Mouse (Mus musculus): Measurements from ENCODE around the gene Ube2e1.
"Not testable (repeated sequence)": the region's sequence is repeated elsewhere in the genome, so short reads cannot be mapped to it uniquely, and the experiment has no call there.

Ube2e1 gene

DNA sequence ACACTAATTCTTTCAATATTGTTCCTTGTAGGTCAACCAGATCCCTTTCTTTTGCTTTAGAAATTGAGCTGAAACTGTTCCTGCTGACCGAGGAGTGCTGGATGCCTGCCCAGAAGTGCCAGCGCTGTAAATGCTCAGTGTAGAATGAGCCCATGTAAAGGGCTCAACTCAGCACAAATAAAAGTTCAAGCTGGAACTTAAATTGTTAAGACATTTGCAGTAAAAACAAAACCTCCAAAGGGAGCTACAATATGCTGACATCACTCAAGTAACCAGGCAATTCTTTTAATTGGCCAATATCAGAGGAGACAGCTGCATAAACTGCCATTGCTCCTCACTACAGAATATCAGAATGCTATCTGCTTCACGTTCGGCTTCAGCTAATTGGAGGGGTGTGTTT lies 68.2 kb downstream of the Ube2e1 start:
- no peak for DNase-seq (ENCODE audit: low read depth in 2 of 2, low spot score in 2 of 2)

DNA sequence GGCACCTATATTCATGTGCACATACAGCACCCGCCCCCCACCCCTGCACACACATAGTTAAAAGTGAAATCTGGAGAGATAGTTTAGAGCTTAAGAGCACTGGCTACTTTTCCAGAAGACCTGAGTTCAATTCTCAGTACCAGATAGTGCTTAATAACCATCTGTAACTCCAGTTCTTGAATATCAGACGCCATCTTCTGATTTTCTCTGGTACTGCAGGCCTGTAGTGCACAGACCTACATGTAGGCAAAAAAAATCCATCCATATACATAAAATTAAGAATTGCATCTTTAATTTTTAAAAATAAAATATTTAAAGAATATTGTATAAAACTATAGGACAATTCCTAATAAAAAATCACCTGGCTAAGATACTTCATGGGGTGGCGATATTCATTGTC lies 70.5 kb downstream of the Ube2e1 start:
- no peak for DNase-seq (ENCODE audit: low read depth in 2 of 2, low spot score in 2 of 2)

- no peak for DNase-seq (ENCODE audit: low read depth in 2 of 2, low spot score in 2 of 2)
Measured at GRCm38 (mm10) chr14:18242638-18243130, 89.0 kb downstream of the Ube2e1 start.

DNA sequence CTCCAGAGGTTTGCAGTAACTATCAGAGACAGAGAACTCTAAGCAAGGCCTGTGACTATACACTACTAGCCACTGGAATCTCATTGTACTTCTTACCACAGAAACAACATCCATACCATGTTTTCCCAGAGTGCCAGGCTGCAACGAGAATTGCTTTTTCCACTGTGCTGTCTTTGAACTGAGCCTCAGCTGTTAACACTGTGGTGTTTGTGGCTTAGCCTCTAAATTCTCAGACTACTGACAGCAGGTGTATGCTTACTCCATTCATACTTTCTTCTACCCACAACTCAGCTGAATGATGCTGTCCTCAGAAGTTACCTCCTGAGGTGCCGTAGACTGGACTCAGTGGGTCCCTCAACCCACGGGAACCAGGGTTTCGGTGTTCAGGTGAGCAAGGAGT lies 89.9 kb downstream of the Ube2e1 start:
- no peak for DNase-seq (ENCODE audit: low read depth in 2 of 2, low spot score in 2 of 2)

- DNase-seq (ENCODE audit: low read depth in 2 of 2, low spot score in 2 of 2): no peak
Measured at GRCm38 (mm10) chr14:18240132-18240531, 91.5 kb downstream of the Ube2e1 start.

DNA sequence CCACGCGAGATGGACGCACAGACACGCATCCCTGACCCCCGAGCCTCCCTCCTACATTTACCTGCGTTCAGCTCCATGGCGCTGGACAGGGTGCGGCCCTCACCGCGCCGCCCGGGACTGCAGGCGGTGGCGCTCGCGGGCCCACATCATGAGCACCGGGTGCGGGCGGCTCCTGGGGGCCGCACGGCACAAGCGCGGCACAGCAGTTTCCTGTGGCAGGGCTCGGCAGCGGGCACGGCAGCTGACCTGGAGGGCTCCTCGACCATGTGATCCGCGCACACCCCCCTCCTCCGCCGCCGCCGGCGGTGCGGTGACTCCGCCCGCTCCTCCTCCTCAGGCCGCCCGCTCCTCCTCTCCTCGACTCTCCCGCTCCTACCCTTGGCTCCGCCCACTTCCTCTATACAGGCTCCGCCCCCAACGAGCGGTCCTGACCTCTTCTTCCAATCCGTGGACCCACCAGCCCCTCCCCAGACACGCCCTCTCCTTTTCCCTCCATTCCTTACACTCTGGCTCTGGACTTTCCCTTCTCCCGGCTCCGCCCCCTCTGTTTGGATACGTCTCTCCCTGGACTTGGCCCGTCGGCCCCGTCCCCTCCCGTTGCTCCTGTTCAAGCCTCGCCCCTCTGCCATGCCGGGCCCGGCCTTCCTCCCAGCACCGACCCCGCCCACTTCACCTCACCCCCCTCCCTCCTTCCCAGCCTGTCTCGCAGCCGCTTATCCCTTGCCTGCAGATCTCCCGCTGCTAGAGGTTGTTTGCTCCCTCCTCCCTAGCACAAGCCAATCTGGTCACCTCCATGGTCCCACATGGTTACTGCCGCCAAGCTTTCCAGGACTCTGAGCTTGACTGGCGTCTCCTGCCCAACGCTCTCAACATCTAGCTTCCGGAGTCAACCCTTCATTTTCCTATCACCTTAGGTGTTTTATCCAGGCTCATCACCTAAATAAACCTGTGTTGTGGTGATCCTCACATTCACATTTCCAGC lies 92.6 kb downstream of the Ube2e1 start, which contains the start of gene Nr1d2:
Nr1d2 (minus strand) TSS at position 378 of the 982 bp plus-strand sequence.
- DNase-seq (ENCODE audit: low read depth in 2 of 2, low spot score in 2 of 2): peak; percentile 95 to 96

GRCm38 (mm10) chr14:18238131-18238749 lies 93.4 kb downstream of the Ube2e1 start:
- DNase-seq (ENCODE audit: low read depth in 2 of 2, low spot score in 2 of 2): peak; percentile 97 to 98

DNA sequence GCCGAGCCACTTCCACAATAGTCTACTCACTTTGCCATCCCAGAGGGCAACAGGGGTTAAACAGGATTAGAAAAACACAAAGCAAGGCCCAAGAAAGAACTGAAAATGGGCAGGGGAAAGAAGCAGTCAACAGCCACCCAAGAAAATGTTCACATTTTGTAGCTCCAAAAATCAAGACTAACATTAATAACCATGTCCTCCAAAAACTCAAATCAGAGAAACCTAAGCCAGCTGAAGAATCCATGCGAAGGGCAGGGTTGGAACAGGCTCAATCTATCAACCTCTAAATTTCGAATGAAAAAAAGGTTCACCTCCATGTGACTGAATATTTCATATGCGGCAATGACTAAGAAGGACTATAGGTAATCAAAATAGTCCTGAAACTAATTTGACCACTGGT lies 94.3 kb downstream of the Ube2e1 start:
- no peak for DNase-seq (ENCODE audit: low read depth in 2 of 2, low spot score in 2 of 2)

- DNase-seq (ENCODE audit: low read depth in 2 of 2, low spot score in 2 of 2): not testable (repeated sequence)
Measured at GRCm38 (mm10) chr14:18236496-18237235, 95.0 kb downstream of the Ube2e1 start.

DNA sequence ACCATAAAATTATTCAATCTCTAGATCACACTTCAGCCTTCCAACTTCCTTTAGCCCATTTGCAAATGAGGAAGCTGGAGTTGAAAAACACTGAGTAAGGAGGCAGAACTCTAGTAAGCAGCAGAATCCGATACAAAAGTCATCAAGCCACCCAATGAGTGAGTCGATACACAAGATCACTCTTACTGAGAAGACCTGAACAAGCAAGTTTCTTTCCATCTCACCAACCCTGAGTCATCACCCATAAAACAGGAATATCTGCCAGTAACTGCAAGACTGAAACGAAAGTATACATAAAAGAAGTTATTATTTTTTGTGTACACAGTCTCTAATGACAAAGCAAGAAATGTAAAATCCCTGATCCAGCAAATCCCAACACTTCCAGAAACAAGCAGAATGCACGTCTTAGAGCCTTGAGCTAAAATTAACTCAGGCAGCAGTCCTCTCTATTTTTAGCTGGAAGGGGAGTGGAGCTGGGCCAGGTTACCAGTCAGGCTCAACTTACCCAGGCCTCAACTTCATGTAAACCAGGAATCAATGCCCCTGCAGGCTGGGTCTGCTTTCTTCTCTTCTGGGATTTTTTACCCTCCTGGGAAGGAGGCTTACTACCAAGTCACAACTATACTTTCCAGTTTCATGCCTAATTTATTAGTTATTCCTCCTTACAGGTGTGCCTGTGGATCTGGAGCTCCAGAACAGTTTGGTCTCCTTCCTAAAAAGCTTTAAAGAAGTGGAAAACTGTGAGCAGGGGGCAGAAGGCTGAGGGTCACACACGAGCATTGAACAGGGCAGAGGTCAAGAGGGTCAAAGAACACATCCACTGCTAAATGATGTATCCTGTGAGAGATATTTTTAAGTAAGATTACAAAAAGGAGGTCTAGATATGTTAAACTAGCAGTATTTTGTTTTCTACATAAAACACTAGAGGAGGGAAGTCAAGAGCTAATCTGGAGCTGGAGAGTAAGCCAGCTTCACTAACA lies 97.4 kb downstream of the Ube2e1 start:
- DNase-seq (ENCODE audit: low read depth in 2 of 2, low spot score in 2 of 2): no peak

DNA sequence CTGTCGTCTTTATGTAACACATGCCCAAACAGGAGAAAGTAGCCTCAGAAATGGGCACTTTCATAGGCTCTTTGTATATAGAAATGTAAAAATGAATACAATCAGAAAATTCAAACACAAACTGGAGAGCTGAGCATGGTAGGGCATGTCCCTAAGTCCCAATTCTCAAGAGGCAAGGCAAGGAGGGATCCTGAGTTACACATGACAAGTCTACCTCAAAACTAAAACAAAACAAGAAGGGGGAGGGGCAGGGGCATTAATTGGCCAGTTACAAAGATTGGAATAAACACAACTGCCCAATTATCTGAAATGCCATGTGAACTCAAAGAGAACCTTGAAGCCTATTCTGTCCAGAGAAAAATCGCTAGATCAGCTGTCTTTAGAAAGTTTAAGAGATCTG lies 98.6 kb downstream of the Ube2e1 start:
- no peak for DNase-seq (ENCODE audit: low read depth in 2 of 2, low spot score in 2 of 2)

Measured in CD8-positive naive resting alpha-beta T cell, adult 2 months (primary cell).